Mouse (Mus musculus): Measurements from ENCODE around the gene Cbx4. TPM values are rescaled to one million over a fixed set of nuclear protein-coding genes. Genes with fewer than 3 reads are reported as not detected.

Gene Cbx4
- 11.5 and 12.6 TPM in 2 replicates for polyA plus RNA-seq (2015; fragmentation: Nextera tagmentation; extraction: Ambion mirVana)

GRCm38 (mm10) chr11:119086144-119086971 lies at the start of gene Cbx4:
Gene Cbx4 (minus strand): TSS chr11:119086221.
- under 1% methylated on average over 62 of the region's 67 CpGs for WGBS
- ATAC-seq (replicated peaks; ENCODE audit: extremely low read depth, insufficient read depth, low FRiP score): peak; percentile 89
- Histone ChIP-seq H3K4me1 (ENCODE audit: control insufficient read depth, insufficient read depth, low read length) (peaks cover 57% of the 10 kb centered on the region), H3K27ac (ENCODE audit: low read length) (peak within 1 kb of the TSS; percentile 99), H3K27me3 (ENCODE audit: control insufficient read depth, insufficient read depth, low read length) (peaks cover 18% of the 10 kb centered on the region), H3K36me3 (ENCODE audit: control insufficient read depth, insufficient read depth) (peaks cover 7% of the 10 kb centered on the region), H3K9me3 (replicated peaks; ENCODE audit: control insufficient read depth, low read length) (no peaks in the 10 kb centered on the region), H3K4me3 (ENCODE audit: low read length) (peak within 1 kb of the TSS; percentile 87), H3K9ac (ENCODE audit: low read length) (peak within 1 kb of the TSS; percentile 98), H3K4me2 (ENCODE audit: low read depth, low read length) (peak within 1 kb of the TSS; percentile 77)

- 12% methylated on average over 17 of the region's 17 CpGs for WGBS
- ATAC-seq (replicated peaks; ENCODE audit: extremely low read depth, insufficient read depth, low FRiP score): peak; percentile 39
- Histone ChIP-seq H3K9ac (ENCODE audit: low read length) (no peak overlapping the region), H3K36me3 (ENCODE audit: control insufficient read depth, insufficient read depth) (no peaks in the 10 kb centered on the region), H3K4me2 (ENCODE audit: low read depth, low read length) (peak overlapping the region; percentile 43), H3K4me1 (ENCODE audit: control insufficient read depth, insufficient read depth, low read length) (peaks cover 24% of the 10 kb centered on the region), H3K4me3 (ENCODE audit: low read length) (no peak overlapping the region), H3K9me3 (replicated peaks; ENCODE audit: control insufficient read depth, low read length) (no peaks in the 10 kb centered on the region), H3K27me3 (ENCODE audit: control insufficient read depth, insufficient read depth, low read length) (no peaks in the 10 kb centered on the region), H3K27ac (ENCODE audit: low read length) (peak overlapping the region; percentile 57)
Measured at GRCm38 (mm10) chr11:119134586-119134985, 48.6 kb upstream of the Cbx4 start.

- WGBS: 56% methylated on average over 5 of the region's 5 CpGs
- H3K4me3 ChIP-seq (ENCODE audit: low read length): no peak overlapping the region
- peaks cover 29% of the 10 kb centered on the region for H3K4me1 ChIP-seq (ENCODE audit: control insufficient read depth, insufficient read depth, low read length)
- peak overlapping the region; percentile 57 for H3K27ac ChIP-seq (ENCODE audit: low read length)
- peak overlapping the region; percentile 16; the same call in 1 of the 2 replicates for H3K9ac ChIP-seq (ENCODE audit: low read length)
- no peaks in the 10 kb centered on the region for H3K9me3 ChIP-seq (replicated peaks; ENCODE audit: control insufficient read depth, low read length)
- H3K27me3 ChIP-seq (ENCODE audit: control insufficient read depth, insufficient read depth, low read length): no peaks in the 10 kb centered on the region
- H3K36me3 ChIP-seq (ENCODE audit: control insufficient read depth, insufficient read depth): no peaks in the 10 kb centered on the region
- no peak overlapping the region for H3K4me2 ChIP-seq (ENCODE audit: low read depth, low read length)
- ATAC-seq (replicated peaks; ENCODE audit: extremely low read depth, insufficient read depth, low FRiP score): peak; percentile 42; the same call in 1 of the 2 replicates
Measured at GRCm38 (mm10) chr11:119133437-119134221, 47.6 kb upstream of the Cbx4 start.

GRCm38 (mm10) chr11:119132198-119133035 lies 46.4 kb upstream of the Cbx4 start:
- WGBS: 81% methylated on average over 14 of the region's 14 CpGs
- Histone ChIP-seq H3K27me3 (ENCODE audit: control insufficient read depth, insufficient read depth, low read length) (no peaks in the 10 kb centered on the region), H3K27ac (ENCODE audit: low read length) (no peak overlapping the region), H3K4me1 (ENCODE audit: control insufficient read depth, insufficient read depth, low read length) (peaks cover 41% of the 10 kb centered on the region), H3K36me3 (ENCODE audit: control insufficient read depth, insufficient read depth) (no peaks in the 10 kb centered on the region), H3K9ac (ENCODE audit: low read length) (no peak overlapping the region), H3K4me3 (ENCODE audit: low read length) (no peak overlapping the region), H3K4me2 (ENCODE audit: low read depth, low read length) (no peak overlapping the region), H3K9me3 (replicated peaks; ENCODE audit: control insufficient read depth, low read length) (no peaks in the 10 kb centered on the region)
- ATAC-seq (replicated peaks; ENCODE audit: extremely low read depth, insufficient read depth, low FRiP score): no peak

GRCm38 (mm10) chr11:119130081-119130765 lies 44.2 kb upstream of the Cbx4 start:
- H3K9me3 ChIP-seq (replicated peaks; ENCODE audit: control insufficient read depth, low read length): no peaks in the 10 kb centered on the region
- H3K4me3 ChIP-seq (ENCODE audit: low read length): no peak overlapping the region
- no peak for ATAC-seq (replicated peaks; ENCODE audit: extremely low read depth, insufficient read depth, low FRiP score)
- no peak overlapping the region for H3K9ac ChIP-seq (ENCODE audit: low read length)
- H3K4me2 ChIP-seq (ENCODE audit: low read depth, low read length): peak overlapping the region; percentile 13; the same call in 1 of the 2 replicates
- no peaks in the 10 kb centered on the region for H3K36me3 ChIP-seq (ENCODE audit: control insufficient read depth, insufficient read depth)
- H3K27me3 ChIP-seq (ENCODE audit: control insufficient read depth, insufficient read depth, low read length): no peaks in the 10 kb centered on the region
- H3K4me1 ChIP-seq (ENCODE audit: control insufficient read depth, insufficient read depth, low read length): peaks cover 62% of the 10 kb centered on the region
- H3K27ac ChIP-seq (ENCODE audit: low read length): no peak overlapping the region
- 30% methylated on average over 20 of the region's 24 CpGs for WGBS

GRCm38 (mm10) chr11:119129281-119130058 lies 43.4 kb upstream of the Cbx4 start:
- no peak for ATAC-seq (replicated peaks; ENCODE audit: extremely low read depth, insufficient read depth, low FRiP score)
- no peak overlapping the region for H3K4me2 ChIP-seq (ENCODE audit: low read depth, low read length)
- peaks cover 56% of the 10 kb centered on the region for H3K4me1 ChIP-seq (ENCODE audit: control insufficient read depth, insufficient read depth, low read length)
- H3K9ac ChIP-seq (ENCODE audit: low read length): no peak overlapping the region
- 65% methylated on average over 18 of the region's 18 CpGs for WGBS
- H3K36me3 ChIP-seq (ENCODE audit: control insufficient read depth, insufficient read depth): no peaks in the 10 kb centered on the region
- no peaks in the 10 kb centered on the region for H3K27me3 ChIP-seq (ENCODE audit: control insufficient read depth, insufficient read depth, low read length)
- no peak overlapping the region for H3K4me3 ChIP-seq (ENCODE audit: low read length)
- H3K9me3 ChIP-seq (replicated peaks; ENCODE audit: control insufficient read depth, low read length): no peaks in the 10 kb centered on the region
- H3K27ac ChIP-seq (ENCODE audit: low read length): no peak overlapping the region

GRCm38 (mm10) chr11:119128668-119129280 lies 42.8 kb upstream of the Cbx4 start:
- WGBS: 53% methylated on average over 11 of the region's 11 CpGs
- no peak overlapping the region for H3K4me2 ChIP-seq (ENCODE audit: low read depth, low read length)
- no peak for ATAC-seq (replicated peaks; ENCODE audit: extremely low read depth, insufficient read depth, low FRiP score)
- H3K4me1 ChIP-seq (ENCODE audit: control insufficient read depth, insufficient read depth, low read length): peaks cover 54% of the 10 kb centered on the region
- H3K27ac ChIP-seq (ENCODE audit: low read length): peak overlapping the region; percentile 40
- H3K4me3 ChIP-seq (ENCODE audit: low read length): no peak overlapping the region
- no peaks in the 10 kb centered on the region for H3K36me3 ChIP-seq (ENCODE audit: control insufficient read depth, insufficient read depth)
- H3K9me3 ChIP-seq (replicated peaks; ENCODE audit: control insufficient read depth, low read length): no peaks in the 10 kb centered on the region
- H3K9ac ChIP-seq (ENCODE audit: low read length): peak overlapping the region; percentile 18
- no peaks in the 10 kb centered on the region for H3K27me3 ChIP-seq (ENCODE audit: control insufficient read depth, insufficient read depth, low read length)

Data from heart, embryonic 16.5 days (tissue).